Mouse (Mus musculus) yolk sac, embryonic 10.5 days (tissue): ENCODE measurements around the gene Bod1.
A peak's percentile ranks its signal among the peaks of the same experiment; 100 is the strongest.

Source experiments
- DNase-seq: peaks from one replicate; pipeline ENCODE4 v3.0.0-alpha.2; 2017; ENCODE audit warnings: low spot score

The Bod1 gene

DNA sequence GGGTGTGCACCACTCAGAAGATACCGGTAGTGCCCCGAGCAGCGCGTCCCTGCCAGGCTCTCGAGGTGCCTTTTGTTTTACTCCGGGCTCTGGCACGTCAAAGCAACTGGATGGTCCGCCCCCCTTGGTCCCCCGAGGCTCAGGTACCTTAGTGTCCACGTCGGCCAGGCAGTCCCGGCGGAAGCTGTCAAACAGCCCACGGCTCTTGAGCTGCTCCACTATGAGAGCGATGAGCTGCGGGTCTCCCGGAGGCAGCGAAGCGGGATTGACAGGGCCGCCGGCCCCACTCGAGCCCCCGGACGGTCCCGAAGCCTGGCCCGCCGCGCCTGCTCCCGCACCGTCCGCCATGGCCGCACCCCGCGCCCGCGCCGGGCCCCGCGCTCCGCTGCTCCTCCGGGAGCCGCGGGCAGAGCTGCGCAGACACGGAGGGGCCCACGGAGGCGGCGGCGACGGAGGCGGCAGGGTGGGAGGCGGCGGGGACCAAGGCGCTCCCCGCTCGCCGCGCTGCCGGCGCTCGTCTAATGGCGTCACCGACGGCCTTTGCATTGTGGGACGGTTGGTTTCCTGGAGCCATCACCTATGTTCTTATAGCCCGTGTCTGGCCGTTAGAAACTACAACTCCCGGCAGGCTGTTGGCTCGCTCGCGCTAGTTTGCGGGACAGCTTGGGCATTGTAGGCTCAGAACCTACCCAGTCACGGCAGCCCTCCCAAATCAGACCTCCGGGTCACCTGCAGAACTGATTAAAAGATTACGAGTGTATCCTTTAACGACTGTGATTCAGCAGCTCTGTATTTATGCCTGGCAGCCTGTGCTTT lies at the start of gene Bod1:
Gene Bod1, minus strand, starts transcription at position 532 of the 816 bp plus-strand sequence.
- peak; percentile 92 for DNase-seq

DNA sequence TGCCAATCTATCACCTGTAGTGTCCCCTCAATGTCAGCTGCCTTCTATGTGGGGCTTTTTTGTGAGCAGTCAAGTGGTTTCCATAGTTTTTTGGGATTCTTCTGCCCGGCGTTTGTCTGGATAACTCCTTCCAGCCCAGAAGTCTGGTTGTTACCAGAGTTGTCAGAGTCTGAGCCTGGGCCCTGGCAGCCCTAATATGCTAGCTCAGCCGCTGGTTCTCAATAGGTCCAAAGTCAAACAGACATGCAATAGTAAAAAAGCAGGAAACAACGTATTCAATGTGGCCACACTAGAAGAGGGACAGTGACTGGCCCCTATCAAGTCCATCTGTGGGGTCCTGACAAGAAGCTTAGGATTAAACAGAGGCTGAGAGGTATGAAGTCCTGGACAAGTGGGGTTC lies 47.4 kb upstream of the Bod1 start:
- no peak for DNase-seq

DNA sequence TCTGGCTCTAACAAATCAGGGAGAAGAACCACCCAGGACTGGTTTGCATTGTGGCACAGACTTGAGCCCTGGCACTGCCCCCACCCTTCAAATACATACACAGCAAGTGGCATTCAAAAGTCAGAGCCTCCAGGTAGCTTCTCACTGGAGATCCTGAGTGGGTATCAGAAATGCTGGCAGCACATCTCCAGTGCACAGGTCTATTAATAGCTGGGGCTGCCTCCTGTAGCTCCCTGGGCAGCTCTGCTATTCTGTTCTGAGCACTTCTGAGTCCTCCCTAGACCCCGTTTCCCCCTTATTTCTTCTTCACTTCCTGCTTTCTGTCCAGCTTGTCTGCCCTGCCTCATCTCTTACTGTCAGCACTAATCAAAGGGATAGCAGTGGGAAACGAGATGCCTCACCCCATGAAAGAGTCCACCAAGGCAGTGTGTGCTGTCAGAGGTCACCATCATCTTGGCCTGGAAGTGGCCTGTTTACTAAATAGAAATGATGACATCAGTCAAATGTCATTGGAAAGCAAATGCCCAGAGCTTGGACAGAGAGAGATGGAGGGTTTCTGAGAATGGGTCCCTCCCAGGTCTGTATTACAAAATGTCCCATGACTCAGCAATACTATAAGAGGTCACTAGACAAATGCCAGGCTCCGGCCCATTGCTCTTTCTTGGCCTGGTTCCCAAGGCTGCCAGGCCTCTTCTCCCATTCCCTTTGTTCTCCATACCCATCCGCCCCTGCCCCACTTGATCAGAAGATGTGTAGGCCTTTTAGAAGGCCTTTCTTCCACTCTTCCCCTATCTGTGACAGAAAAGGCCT lies 46.4 kb upstream of the Bod1 start:
- no peak for DNase-seq

DNA sequence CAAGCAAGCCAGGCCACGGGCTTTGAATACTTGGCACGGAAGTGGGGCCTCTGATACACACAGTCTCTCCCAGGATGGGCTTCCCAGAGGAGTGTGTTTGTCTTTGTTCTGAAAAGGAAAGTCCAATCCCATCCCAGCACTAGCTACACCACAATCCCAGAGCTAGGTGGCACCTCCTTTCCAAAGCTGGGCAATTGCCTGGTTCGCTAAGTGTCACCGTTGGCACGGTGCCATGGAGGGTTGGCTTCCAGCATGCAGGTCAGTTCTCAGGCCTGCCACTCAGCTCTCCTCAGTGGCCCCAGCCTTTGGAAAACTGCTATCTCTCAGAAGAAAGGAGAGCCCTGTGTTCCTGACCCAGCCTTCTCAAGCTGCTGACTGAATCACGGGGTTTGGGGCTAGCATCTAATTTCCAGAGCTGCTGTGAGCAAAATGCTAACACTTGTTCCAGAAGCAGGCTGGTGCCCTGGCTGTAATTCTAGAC lies 42.0 kb upstream of the Bod1 start:
- DNase-seq: no peak

DNA sequence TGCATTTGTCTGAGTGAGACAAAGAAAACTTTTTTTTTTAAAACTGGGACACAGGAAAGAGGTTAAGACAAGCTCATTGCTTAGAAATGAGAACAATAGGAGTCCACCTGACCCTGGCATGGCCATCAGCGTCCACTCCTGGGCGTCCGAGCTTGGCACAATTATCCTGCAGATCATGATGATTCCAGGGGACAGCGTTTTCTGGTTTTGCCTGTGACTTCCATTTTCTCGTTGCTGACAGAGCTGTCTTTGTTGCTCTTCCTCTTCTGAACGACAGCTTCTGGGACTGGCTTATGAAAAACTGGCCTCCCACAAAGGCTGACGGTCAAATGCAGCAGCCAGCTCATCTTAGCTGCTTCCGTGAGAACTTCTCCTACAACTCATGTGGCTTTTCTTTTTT lies 41.4 kb upstream of the Bod1 start:
- no peak for DNase-seq

DNA sequence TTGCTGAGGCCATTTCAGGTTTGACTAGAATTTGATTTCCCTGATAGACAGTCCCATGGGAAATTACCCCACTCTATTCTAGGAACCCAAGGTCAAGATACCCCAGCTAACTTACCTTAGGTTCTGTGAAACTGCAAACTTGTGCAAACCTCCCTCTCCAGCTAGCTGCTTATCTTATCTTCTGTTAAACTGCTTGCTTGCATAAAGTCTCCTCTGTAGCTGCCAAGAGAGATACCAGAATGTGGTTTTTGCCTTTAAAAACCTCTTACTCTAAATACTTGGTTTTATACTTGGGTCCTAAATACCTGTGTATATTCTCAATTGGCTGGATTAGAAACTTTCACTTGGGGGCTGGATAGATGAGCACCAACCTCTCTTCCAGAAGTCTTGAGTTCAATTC lies 36.1 kb upstream of the Bod1 start:
- no peak for DNase-seq

DNA sequence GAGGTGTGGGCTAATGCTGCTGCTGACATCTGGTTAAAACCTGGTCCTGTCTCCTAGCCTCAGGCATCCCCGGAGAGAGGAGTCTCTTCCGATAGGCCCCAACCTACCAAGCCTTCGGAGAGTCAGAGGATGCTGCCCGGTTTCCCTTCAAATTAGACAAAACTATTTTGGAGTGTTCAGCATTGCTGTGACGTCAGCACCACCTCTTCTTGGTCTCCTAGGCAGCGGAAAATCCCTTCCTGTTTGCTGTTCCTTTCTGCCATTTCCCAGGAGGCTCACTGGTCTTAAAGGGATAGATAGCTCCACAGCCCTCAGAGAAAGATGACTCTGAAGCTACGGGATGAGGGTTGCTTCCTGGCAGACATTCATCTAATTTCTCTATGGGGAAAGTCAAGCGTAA lies 31.5 kb upstream of the Bod1 start:
- no peak for DNase-seq

DNA sequence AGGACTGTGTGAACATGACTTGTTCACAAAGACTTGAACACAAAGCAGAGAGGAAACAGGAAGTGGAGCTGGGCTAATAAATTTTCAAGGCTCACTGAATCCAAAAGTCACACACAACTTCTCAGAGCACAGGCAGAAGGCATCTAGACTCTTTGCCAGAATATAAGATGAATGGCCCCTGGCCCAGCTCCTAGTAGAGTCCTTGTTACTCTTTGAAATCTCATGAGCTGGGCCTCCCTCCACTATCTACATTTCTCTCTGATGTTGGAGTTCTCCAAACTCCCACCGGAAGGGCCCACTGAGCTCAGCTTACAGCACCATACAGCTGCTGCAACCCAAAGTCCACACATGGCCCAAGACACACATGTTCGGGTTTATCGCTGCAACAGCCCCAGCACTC lies 30.2 kb upstream of the Bod1 start:
- no peak for DNase-seq

DNA sequence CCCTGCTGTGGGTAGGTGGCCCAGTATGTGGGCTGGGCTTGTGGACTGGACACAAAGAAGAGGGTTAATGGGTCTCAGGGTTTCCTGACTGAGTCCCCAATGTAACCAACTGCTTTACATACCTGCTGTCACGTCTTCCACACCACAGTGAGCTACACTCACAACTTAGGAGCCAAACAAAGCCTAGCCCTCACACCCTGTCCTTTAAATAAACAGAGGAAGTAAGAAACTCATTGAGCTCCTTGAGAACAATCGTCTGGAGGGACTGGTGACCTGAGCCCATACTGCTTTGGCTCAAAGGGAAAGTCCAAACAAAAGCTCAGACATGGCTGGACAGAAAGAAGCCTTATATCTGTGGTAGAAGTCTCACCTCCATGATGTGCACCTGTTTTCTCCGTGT lies 27.8 kb upstream of the Bod1 start:
- DNase-seq: no peak

DNA sequence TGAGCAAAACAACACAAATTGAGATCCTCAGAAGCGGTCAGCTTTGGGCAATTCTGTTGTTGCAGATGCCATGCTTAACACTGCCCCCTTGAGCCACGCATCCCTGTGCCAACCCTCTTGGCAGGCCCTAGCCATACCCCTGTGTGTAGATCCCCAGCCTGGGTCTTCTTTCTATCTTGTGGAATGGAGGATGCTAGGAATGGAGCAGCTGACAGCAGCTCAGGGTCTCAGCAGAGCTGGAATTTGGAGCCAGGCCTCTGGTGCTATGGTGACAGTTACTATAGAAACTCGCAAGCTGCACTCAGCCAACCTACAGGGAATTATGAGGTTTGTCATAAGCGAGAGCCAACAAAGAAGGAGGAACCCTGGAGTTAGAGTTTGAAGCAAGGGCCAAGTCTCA lies 23.1 kb upstream of the Bod1 start:
- no peak for DNase-seq

DNA sequence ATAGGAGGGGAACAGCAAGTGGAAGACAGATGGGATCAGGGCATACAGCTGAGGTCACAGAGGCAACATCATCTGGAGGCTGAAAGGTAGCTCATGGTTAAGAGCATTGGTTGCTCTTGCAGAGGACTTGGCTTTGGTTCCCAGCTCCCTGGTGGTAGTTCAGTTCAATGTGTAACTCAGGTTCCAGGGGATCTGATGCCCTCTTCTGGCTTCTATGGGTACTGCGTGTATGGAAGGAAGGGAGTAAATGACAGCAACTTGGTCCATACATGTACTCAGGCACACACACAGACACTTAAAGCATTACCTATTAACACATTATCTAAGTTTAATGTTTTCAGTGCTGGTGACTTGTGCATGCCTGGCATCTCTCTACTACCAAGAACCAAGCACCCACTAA lies 22.4 kb upstream of the Bod1 start:
- DNase-seq: no peak

DNA sequence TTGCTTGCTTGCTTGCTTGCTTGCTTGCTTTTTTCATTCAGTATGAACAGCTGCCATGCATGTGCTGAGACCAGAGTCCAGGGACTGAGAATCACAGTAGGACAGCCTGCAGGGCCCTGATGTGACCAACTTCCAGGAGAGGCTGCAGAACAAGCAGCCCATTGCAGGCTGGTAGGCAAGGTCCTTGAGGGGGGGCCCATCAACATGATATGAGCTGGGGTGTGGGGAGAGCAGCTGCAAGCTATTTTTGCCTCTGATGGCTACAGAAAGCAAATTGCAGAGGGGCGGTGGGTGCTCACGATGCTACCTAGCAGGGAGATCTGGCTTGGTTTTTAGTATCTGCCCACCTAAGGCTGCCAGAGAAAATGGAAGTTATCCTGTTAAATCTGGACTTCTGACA lies 21.6 kb upstream of the Bod1 start:
- no peak for DNase-seq

DNA sequence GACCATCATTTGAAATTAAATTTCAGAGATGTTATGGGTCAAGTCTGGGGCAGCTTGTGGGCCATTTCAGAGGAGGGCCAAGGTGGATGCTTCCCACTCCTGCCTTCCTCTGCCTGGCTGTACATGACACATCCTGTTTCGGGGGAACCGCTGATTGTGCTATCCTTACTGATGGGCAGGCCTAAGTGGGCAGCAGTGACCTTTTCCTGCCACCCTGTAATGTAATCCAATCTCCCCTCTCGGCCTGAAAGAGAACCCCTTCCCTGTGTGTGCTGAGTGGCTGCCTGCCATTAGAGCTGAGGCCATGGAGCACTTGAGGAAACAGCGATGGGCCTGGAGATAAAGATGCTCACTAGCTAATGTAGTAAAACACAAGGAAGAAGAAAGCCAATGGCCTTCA lies 17.3 kb upstream of the Bod1 start:
- no peak for DNase-seq

DNA sequence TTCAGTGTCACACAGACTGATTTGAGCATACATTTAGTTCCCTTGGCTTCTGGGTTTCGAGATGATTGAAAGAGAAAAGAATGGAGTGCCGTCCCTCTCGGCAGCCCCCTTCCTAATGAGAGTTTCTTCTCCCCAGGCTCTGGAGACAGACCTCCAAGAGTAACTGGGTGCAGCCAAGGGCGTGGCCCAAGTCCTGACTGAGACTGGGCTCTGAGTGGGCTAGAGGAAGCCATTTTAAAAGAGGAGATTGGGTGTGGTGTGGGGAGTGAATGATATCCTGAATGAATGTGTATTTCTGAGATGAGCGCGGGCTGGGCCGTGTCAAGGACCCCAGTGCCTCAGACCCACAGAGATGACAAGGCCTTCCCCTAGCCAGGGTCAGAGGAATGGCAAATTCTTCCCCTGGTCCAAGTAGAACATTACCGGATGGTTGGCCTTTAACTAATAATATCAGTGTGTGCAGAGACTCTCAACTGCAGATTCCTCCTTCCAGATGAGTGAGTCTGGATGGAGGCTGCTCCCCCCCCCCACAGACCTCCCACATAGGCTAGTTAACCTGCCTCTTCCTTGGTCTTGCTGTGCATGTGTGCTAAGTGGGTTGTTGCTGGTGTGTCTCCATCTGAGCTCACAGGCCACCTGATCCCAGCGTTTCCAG lies 13.4 kb upstream of the Bod1 start:
- DNase-seq: no peak

DNA sequence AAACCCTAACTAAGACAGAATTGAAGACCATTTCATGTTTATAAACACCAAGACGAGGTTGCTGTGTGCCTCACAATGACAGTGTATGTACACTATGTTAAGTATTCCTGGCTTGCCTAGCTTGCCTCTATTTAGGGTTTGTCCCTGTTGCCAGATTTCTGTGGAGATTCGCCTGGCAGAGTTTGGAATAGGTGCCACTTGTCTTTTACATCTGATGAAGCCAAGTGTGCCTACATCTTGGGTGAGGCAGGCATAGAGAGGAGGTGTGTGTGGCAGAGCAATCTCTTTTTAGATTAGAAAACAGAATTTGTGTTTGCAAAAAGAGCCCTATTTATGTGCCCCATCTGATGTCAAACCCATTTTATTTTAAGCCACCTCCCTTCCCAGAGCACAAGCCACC lies 12.4 kb upstream of the Bod1 start:
- no peak for DNase-seq

DNA sequence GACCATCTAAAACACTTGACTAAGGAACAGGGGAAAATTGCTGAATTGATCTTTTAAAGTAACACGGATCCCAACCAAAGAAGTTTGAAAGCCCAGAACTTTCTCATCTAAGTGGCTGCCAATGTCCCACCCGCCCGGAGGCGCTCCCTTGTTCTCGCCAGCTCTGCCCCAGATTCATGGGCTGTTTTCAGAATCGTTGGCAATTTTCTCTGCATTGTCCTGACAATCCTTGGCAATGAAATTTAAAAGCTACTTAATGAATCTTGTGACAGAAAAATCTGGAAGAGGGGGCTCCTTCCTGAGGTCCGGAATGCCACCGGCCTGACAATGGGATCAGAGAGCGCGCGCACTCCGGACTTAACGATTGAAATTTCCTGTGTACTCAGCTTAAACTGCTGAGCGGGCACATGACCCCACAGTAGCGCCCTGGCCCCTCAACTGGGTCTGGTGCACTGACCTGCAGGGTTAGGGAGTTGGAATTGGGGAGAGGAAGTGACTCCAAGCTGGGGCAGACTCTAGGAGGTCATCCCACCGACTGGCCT lies 8.2 kb upstream of the Bod1 start:
- DNase-seq: no peak

DNA sequence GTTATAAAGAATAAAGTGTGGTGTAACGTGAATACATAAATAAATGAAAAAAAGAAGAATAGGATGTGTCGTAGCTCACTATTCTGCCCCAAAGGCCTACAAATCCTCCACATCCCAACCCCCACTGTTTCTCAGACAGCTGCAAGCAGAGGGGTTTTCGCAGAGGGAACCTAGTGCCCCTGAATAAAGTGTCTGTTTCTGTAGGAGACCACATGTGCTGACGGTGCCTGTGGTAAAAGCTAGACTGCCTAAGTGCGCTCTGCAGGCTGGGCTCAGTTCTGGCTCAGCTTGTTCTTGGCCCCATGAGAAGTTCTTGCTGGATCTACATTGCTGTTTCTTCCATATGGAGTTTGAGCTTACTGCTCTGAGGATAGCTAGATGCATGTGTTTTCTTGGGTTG lies 5.6 kb upstream of the Bod1 start:
- no peak for DNase-seq

DNA sequence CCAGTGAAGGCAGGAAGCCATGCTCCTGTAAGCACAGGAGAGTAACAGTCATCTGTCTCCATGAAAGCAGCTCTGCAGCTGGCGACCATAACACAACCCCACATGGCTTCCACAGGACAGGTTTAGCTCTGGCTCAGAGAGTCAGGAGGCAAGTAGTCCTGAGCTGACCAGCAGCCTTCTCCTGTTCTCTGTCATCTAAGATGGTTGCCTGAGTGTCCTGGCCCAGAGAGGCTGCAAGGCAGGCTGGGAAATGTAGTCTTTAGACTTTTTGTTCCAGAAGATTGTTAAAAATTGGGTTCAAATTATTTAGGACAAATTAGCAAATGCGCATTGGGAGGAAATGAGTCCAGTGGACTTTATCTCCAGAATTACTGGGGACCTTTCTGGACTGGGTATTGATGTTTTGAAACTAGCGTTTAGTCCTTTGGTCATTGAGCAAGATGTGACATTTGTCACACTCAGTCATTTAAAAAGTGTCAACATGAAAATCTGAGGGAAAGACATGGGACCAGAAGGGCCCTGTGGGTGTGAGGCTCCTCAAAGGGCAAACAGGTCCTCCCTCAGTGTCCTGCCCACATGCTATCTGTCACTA lies 5.1 kb upstream of the Bod1 start:
- DNase-seq: no peak

DNA sequence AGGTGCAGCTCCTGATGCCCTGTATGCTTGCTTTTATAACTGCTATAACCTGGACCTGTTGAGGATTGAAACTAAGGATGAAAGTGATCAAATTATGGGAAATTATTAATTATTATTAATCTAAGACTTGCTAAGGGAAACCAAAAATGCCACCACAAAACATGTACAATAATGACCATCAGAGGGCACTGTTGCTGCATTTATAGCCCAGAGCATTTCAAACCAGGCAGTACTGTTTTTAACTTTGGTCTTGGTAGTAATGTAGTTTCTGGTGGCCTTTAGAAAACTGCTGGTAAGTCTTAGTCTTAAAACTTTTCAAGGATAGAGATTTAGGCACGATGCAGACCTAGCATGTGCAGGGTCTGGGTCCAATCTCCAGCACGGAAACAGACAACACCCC lies 3.7 kb upstream of the Bod1 start:
- DNase-seq: peak; percentile 43

DNA sequence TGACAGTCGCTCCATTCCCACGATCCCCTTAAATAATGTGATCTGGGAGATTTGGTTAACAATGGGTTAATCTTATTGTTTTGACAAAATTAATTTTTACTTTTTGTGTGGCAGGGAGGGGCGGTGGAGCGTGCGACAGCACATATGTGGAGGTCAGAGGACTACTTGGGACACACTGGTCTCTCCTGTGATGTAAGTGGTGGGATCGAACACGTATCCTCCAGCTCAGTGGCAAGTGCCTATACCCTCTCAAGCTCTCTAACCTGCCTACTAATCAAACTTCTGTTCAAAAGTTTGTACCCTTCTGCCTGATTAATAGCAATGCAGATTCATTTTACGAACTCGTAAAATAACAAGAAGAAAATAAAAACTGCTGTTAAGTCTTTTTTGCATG lies 482 bp upstream of the Bod1 start:
- no peak for DNase-seq

DNA sequence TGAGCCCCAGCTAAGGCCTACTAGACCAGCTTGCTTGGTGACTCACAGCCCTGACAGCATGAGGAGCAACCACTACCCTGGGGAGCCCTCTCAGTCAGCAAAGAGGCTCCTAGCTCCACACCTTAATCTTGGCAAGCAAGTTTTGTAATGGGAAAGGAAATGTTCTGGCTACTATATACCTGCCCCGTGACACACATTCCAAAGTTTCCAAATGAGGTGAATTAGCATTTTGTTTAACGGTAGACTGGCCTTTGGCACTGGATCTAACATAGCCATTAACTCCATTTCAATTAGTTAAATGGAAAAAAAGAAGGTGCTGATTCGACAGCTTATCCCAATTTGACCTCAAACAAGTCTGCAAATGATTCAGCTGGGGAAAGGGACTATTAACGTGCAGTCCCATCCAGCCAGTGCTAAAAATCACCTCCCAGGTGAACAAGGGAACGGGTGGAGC lies 1.2 kb downstream of the Bod1 start:
- no peak for DNase-seq
